Mouse (Mus musculus) erythroblast, embryonic 14.5 days (primary cell): ENCODE data around the gene Pgbd1.

ENCODE experiments used
- GATA1 ChIP-seq: IDR thresholded peaks from 2 replicates; pipeline ENCODE4 v1.6.1; 2012; ENCODE audit warnings: low read length, inconsistent platforms, mixed read lengths
- TAL1 ChIP-seq: IDR thresholded peaks from 3 replicates; pipeline ENCODE4 v1.6.1; 2012; ENCODE audit warnings: low read length, inconsistent platforms, mixed read lengths

DNA sequence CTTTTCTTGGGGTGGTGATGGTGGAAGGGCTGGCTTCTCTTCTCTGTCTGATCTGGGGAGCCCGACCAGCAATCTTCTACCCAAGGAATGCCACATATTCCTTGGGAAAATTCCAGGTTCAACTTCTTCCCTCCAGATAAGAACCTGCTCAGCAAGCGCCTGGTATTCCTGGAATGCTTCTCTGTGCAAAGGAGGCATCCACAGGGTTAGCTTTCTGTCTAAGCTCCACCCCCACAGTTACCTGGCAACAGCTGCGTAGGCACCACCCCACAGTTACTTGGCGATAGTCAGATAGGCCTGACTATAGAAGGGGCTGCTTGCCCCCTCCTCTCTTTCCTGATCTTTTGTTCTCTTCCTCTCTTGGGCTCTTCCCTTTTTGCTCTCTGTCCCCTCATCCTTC is 15.5 kb upstream of the Pgbd1 start:
- TF ChIP-seq GATA1 (no peak), TAL1 (no peak)
